Mouse (Mus musculus): ENCODE measurements around the gene Nod1. TPM values are rescaled to one million over a fixed set of nuclear protein-coding genes. Genes with fewer than 3 reads are reported as not detected.
A peak's percentile ranks its signal among the peaks of the same experiment; 100 is the strongest.

The Nod1 gene
- polyA plus RNA-seq, 1 experiment from 2014 or later: 3.3 TPM

DNA sequence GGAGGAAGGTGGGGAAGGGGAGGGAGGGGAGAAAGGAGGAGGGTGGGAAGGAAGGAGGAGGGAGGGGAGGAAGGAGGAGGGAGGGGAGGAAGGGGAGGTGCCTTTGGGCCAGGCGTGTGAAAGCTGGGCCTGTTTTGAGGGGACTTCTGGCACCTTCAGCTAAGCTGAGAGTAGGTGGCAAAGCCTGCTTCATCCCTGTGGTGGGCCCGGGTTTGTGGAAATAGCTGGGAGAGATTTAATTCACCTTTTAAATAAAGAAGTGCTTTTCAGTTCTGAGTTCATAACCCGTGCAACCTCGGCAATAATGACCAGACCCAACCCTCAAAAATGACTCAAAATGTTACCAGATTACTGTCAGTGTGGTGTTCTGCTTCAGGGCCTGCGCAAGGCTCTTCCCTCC, 39.2 kb downstream of the Nod1 start:
- no peak for DNase-seq
- no peaks in the 10 kb centered on the region for H3K27me3 ChIP-seq (ENCODE audit: insufficient read depth, low read length)
- no peak for TF ChIP-seq CTCF (IDR thresholded peaks at IDR 0.05; ENCODE audit: low read depth)
- TF ChIP-seq EP300 (IDR thresholded peaks at IDR 0.05; ENCODE audit: low read depth): no peak
- 0 out of 2 replicates have a peak overlapping the region, but pooled peaks have one; percentile 44 for H3K27ac ChIP-seq (ENCODE audit: low read depth)
- no peaks in the 10 kb centered on the region for H3K9me3 ChIP-seq (ENCODE audit: low read length)
- no peak overlapping the region for H3K4me2 ChIP-seq (ENCODE audit: low read depth, low read length)
- no peak overlapping the region for H3K9ac ChIP-seq (replicated peaks)
- no peaks in the 10 kb centered on the region; the same call in 1 of the 2 replicates for H3K4me1 ChIP-seq (ENCODE audit: insufficient read depth)
- no peak for ATAC-seq
- WGBS (ENCODE audit: insufficient replicate concordance): 70% methylated on average over 5 of the region's 5 CpGs
- no peak overlapping the region for H3K4me3 ChIP-seq (ENCODE audit: low read depth, low read length)
- H3K36me3 ChIP-seq (replicated peaks; ENCODE audit: insufficient read depth, low read length): no peaks in the 10 kb centered on the region

DNA sequence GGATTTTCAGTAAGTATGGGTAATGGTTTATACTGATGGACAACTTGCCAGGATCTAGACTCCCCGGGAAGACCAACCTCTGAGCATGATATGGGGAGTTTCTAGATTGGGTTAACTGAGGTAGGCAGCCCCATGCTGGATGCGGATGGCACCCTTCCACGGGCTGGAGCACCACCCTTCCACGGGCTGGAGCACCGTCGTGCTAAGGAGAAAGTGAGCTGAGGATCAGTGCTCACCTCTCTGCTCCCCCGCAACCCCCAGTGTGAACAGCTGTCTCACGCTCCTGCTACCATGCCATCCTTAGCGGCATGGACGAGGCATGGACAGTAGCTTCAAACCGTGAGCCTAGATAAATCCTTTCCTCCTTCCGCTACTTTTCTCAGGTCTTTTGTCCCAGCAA, 39.9 kb downstream of the Nod1 start:
- Histone ChIP-seq H3K9ac (replicated peaks) (no peak overlapping the region), H3K36me3 (replicated peaks; ENCODE audit: insufficient read depth, low read length) (no peaks in the 10 kb centered on the region), H3K4me2 (ENCODE audit: low read depth, low read length) (no peak overlapping the region), H3K4me1 (ENCODE audit: insufficient read depth) (no peaks in the 10 kb centered on the region; the same call in 1 of the 2 replicates), H3K4me3 (ENCODE audit: low read depth, low read length) (no peak overlapping the region), H3K27me3 (ENCODE audit: insufficient read depth, low read length) (no peaks in the 10 kb centered on the region), H3K27ac (ENCODE audit: low read depth) (no peak overlapping the region), H3K9me3 (ENCODE audit: low read length) (no peaks in the 10 kb centered on the region)
- no peak for ATAC-seq
- no peak for TF ChIP-seq CTCF (IDR thresholded peaks at IDR 0.05; ENCODE audit: low read depth)
- TF ChIP-seq EP300 (IDR thresholded peaks at IDR 0.05; ENCODE audit: low read depth): no peak
- WGBS (ENCODE audit: insufficient replicate concordance): 91% methylated on average over 12 of the region's 12 CpGs
- no peak for DNase-seq

DNA sequence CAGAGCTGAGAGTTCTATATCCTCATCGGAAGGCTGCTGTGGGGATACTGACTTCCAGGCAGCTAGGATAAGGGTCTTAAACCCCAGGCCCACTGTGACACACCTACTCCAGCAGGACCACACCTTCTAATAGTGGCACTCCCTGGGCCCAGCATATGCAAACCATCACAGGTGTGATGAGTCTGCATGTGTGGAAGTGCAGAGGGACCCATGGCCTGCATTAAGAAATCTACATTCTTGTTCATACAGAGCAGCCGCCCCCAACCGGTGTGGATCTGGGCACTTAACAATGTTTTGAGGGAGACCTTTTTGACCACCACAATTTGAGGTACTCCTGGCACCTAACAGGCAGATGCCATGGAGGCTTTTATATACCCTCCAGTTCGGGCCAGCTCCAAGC, 40.8 kb downstream of the Nod1 start:
- Histone ChIP-seq H3K4me1 (ENCODE audit: insufficient read depth) (no peaks in the 10 kb centered on the region; the same call in 1 of the 2 replicates), H3K27me3 (ENCODE audit: insufficient read depth, low read length) (no peaks in the 10 kb centered on the region), H3K9ac (replicated peaks) (no peak overlapping the region), H3K4me2 (ENCODE audit: low read depth, low read length) (no peak overlapping the region), H3K27ac (ENCODE audit: low read depth) (no peak overlapping the region), H3K4me3 (ENCODE audit: low read depth, low read length) (no peak overlapping the region), H3K36me3 (replicated peaks; ENCODE audit: insufficient read depth, low read length) (no peaks in the 10 kb centered on the region), H3K9me3 (ENCODE audit: low read length) (no peaks in the 10 kb centered on the region)
- WGBS (ENCODE audit: insufficient replicate concordance): 88% methylated on average over 4 of the region's 4 CpGs
- DNase-seq: no peak
- TF ChIP-seq EP300 (IDR thresholded peaks at IDR 0.05; ENCODE audit: low read depth): no peak
- TF ChIP-seq CTCF (IDR thresholded peaks at IDR 0.05; ENCODE audit: low read depth): no peak
- no peak for ATAC-seq

DNA sequence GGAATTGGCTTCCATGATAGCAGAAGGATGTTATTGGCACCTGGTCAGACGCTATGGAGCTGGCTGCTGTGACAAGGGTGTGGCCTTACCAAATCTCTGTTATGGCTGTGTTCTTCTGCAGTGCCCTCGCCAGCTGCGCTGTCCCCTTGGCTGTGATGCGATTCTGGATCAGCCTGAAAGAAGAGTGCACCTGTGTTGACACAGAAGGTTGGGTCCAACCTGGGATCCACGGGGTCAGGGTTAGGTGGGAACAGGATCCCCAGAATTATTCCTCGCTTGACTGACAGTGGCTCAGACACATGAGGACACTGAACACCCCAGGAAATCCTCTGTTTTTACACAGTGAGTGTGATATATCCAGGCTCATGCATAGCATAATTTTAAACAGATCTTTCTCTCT, 44.5 kb downstream of the Nod1 start:
- ATAC-seq: no peak
- Histone ChIP-seq H3K27ac (ENCODE audit: low read depth) (no peak overlapping the region), H3K9me3 (ENCODE audit: low read length) (no peaks in the 10 kb centered on the region), H3K4me2 (ENCODE audit: low read depth, low read length) (no peak overlapping the region), H3K4me1 (ENCODE audit: insufficient read depth) (no peaks in the 10 kb centered on the region), H3K36me3 (replicated peaks; ENCODE audit: insufficient read depth, low read length) (no peaks in the 10 kb centered on the region; the same call in 1 of the 2 replicates), H3K27me3 (ENCODE audit: insufficient read depth, low read length) (no peaks in the 10 kb centered on the region), H3K9ac (replicated peaks) (no peak overlapping the region), H3K4me3 (ENCODE audit: low read depth, low read length) (no peak overlapping the region)
- no peak for DNase-seq
- TF ChIP-seq CTCF (IDR thresholded peaks at IDR 0.05; ENCODE audit: low read depth) (no peak), EP300 (IDR thresholded peaks at IDR 0.05; ENCODE audit: low read depth) (no peak)
- 80% methylated on average over 6 of the region's 6 CpGs for WGBS (ENCODE audit: insufficient replicate concordance)

DNA sequence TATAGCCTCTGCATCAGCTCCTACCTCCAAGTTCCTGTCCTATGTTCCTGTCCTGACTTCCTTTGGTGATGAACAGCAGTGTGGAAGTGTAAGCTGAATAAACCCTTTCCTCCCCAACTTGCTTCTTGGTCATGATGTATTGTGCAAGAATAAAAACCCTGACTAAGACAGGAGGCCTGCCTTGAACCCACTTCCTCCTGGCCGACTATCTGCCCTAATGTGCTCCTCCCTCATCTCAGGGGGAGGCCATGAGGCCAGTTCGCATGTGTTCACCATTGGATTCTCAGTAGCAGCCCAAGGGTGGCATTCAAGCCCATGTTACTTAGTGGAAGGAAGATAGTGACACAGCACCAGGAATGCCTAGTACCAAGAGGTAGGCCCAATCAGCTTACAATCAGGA, 45.5 kb downstream of the Nod1 start:
- DNase-seq (no peak), ATAC-seq (no peak)
- Histone ChIP-seq H3K4me3 (ENCODE audit: low read depth, low read length) (no peak overlapping the region), H3K9me3 (ENCODE audit: low read length) (no peaks in the 10 kb centered on the region), H3K4me1 (ENCODE audit: insufficient read depth) (no peaks in the 10 kb centered on the region), H3K27ac (ENCODE audit: low read depth) (no peak overlapping the region), H3K9ac (replicated peaks) (no peak overlapping the region), H3K36me3 (replicated peaks; ENCODE audit: insufficient read depth, low read length) (no peaks in the 10 kb centered on the region; the same call in 1 of the 2 replicates), H3K4me2 (ENCODE audit: low read depth, low read length) (no peak overlapping the region), H3K27me3 (ENCODE audit: insufficient read depth, low read length) (no peaks in the 10 kb centered on the region)
- WGBS (ENCODE audit: insufficient replicate concordance): 34% methylated on average over 2 of the region's 2 CpGs
- no peak for TF ChIP-seq CTCF (IDR thresholded peaks at IDR 0.05; ENCODE audit: low read depth)
- no peak for TF ChIP-seq EP300 (IDR thresholded peaks at IDR 0.05; ENCODE audit: low read depth)

DNA sequence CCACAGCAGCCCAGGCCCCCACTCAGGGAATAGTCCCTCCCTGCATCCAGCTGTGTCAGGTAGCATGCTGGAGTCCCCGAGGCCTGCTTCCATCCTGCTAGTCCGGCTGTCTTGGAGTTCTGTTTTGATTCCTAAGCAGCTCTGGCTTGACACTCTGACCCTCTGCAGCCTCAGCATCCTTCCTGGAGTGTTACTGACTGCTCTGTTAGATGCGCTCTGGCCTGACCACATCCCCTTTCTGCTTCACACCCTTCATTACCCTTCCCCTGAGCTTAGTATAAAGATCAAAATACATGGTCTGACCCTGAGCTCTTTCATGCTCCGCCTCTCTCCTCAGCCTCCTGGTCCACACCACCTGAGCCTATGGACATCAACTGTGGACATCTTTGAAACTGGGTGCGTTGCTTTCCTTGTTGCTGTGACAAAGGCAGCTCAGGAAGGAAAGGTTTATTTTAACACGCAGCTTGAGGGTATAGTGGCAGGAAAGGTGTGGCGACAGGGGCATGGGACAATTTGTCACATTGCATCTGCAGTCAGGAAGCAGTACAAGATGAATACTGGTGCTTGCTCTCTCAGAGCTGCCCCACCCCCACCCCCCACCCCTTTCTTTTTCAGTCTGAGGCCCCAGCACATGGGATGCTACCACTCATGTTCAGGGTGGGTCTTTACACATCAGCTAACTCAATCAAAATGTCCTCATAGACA, 46.5 kb downstream of the Nod1 start:
- H3K27ac ChIP-seq (ENCODE audit: low read depth): no peak overlapping the region
- no peak for ATAC-seq
- no peak overlapping the region for H3K4me3 ChIP-seq (ENCODE audit: low read depth, low read length)
- TF ChIP-seq EP300 (IDR thresholded peaks at IDR 0.05; ENCODE audit: low read depth) (no peak), CTCF (IDR thresholded peaks at IDR 0.05; ENCODE audit: low read depth) (no peak)
- H3K9me3 ChIP-seq (ENCODE audit: low read length): no peaks in the 10 kb centered on the region
- H3K4me2 ChIP-seq (ENCODE audit: low read depth, low read length): no peak overlapping the region
- WGBS (ENCODE audit: insufficient replicate concordance): 37% methylated on average over 7 of the region's 7 CpGs
- no peak for DNase-seq
- no peaks in the 10 kb centered on the region for H3K4me1 ChIP-seq (ENCODE audit: insufficient read depth)
- no peak overlapping the region for H3K9ac ChIP-seq (replicated peaks)
- H3K36me3 ChIP-seq (replicated peaks; ENCODE audit: insufficient read depth, low read length): no peaks in the 10 kb centered on the region; the same call in 1 of the 2 replicates
- H3K27me3 ChIP-seq (ENCODE audit: insufficient read depth, low read length): no peaks in the 10 kb centered on the region
